Mouse (Mus musculus): ENCODE measurements at regions not wholly inside any gene's neighbourhood (a gene's known extent, or its start where the extent isn't known, plus 50 kb on each side); places are given as distances from the start of the nearest gene placed in this dataset.
"Not testable (repeated sequence)": the region's sequence is repeated elsewhere in the genome, so short reads cannot be mapped to it uniquely, and the experiment has no call there.

GRCm38 (mm10) chr2:168393341-168393740 is 111.8 kb upstream of the Kcng1 start:
- H3K4me1 ChIP-seq (replicated peaks; ENCODE audit: low read depth, low read length): peaks cover 19% of the 10 kb centered on the region
- peaks cover 21% of the 10 kb centered on the region for H3K27me3 ChIP-seq (ENCODE audit: insufficient read depth, low read length)
- no peaks in the 10 kb centered on the region for H3K36me3 ChIP-seq (ENCODE audit: insufficient read depth, low read length)
- H3K4me3 ChIP-seq (replicated peaks; ENCODE audit: low read length): no peak overlapping the region
- TF ChIP-seq NANOG (IDR thresholded peaks at IDR 0.05; ENCODE audit: borderline replicate concordance, low read length): no peak
- no peak for TF ChIP-seq CTCF (conservative IDR thresholded peaks at IDR 0.05; ENCODE audit: low read length)
- no peak for TF ChIP-seq POU5F1 (IDR thresholded peaks at IDR 0.05; ENCODE audit: borderline replicate concordance, low read length)
- H3K9me3 ChIP-seq (ENCODE audit: low read length): peaks cover 6% of the 10 kb centered on the region

GRCm38 (mm10) chr2:168392171-168392570 is 110.6 kb upstream of the Kcng1 start:
- Histone ChIP-seq H3K27me3 (ENCODE audit: insufficient read depth, low read length) (peaks cover 25% of the 10 kb centered on the region), H3K4me1 (replicated peaks; ENCODE audit: low read depth, low read length) (peaks cover 19% of the 10 kb centered on the region)
- H3K4me3 ChIP-seq (replicated peaks; ENCODE audit: low read length); H3K9me3 ChIP-seq (ENCODE audit: low read length); H3K36me3 ChIP-seq (ENCODE audit: insufficient read depth, low read length): not testable (repeated sequence)

GRCm38 (mm10) chr2:168380606-168381005 is 99.1 kb upstream of the Kcng1 start:
- TF ChIP-seq NANOG (IDR thresholded peaks at IDR 0.05; ENCODE audit: borderline replicate concordance, low read length) (no peak), CTCF (conservative IDR thresholded peaks at IDR 0.05; ENCODE audit: low read length) (no peak), POU5F1 (IDR thresholded peaks at IDR 0.05; ENCODE audit: borderline replicate concordance, low read length) (no peak)
- H3K4me1 ChIP-seq (replicated peaks; ENCODE audit: low read depth, low read length): peaks cover 3% of the 10 kb centered on the region; the same call in 1 of the 2 replicates
- H3K4me3 ChIP-seq (replicated peaks; ENCODE audit: low read length): no peak overlapping the region
- H3K9me3 ChIP-seq (ENCODE audit: low read length): peaks cover 24% of the 10 kb centered on the region
- peaks cover 11% of the 10 kb centered on the region for H3K27me3 ChIP-seq (ENCODE audit: insufficient read depth, low read length)
- no peaks in the 10 kb centered on the region for H3K36me3 ChIP-seq (ENCODE audit: insufficient read depth, low read length)

GRCm38 (mm10) chr2:168372356-168372755 is 90.8 kb upstream of the Kcng1 start:
- TF ChIP-seq NANOG (IDR thresholded peaks at IDR 0.05; ENCODE audit: borderline replicate concordance, low read length): no peak
- no peak for TF ChIP-seq POU5F1 (IDR thresholded peaks at IDR 0.05; ENCODE audit: borderline replicate concordance, low read length)
- H3K9me3 ChIP-seq (ENCODE audit: low read length): peaks cover 36% of the 10 kb centered on the region
- no peaks in the 10 kb centered on the region for H3K4me1 ChIP-seq (replicated peaks; ENCODE audit: low read depth, low read length)
- H3K27me3 ChIP-seq (ENCODE audit: insufficient read depth, low read length): 0 out of 2 replicates have a peak, but pooled peaks cover 3% of the 10 kb centered on the region
- no peaks in the 10 kb centered on the region for H3K36me3 ChIP-seq (ENCODE audit: insufficient read depth, low read length)
- H3K4me3 ChIP-seq (replicated peaks; ENCODE audit: low read length): no peak overlapping the region

GRCm38 (mm10) chr2:168371245-168371644 is 89.7 kb upstream of the Kcng1 start:
- Histone ChIP-seq H3K36me3 (ENCODE audit: insufficient read depth, low read length) (no peaks in the 10 kb centered on the region), H3K9me3 (ENCODE audit: low read length) (peaks cover 28% of the 10 kb centered on the region), H3K4me3 (replicated peaks; ENCODE audit: low read length) (no peak overlapping the region), H3K4me1 (replicated peaks; ENCODE audit: low read depth, low read length) (no peaks in the 10 kb centered on the region), H3K27me3 (ENCODE audit: insufficient read depth, low read length) (no peaks in the 10 kb centered on the region)
- no peak for TF ChIP-seq POU5F1 (IDR thresholded peaks at IDR 0.05; ENCODE audit: borderline replicate concordance, low read length)
- TF ChIP-seq NANOG (IDR thresholded peaks at IDR 0.05; ENCODE audit: borderline replicate concordance, low read length): no peak
- TF ChIP-seq CTCF (conservative IDR thresholded peaks at IDR 0.05; ENCODE audit: low read length): no peak

- Histone ChIP-seq H3K4me1 (replicated peaks; ENCODE audit: low read depth, low read length) (peaks cover 2% of the 10 kb centered on the region; the same call in 1 of the 2 replicates), H3K27me3 (ENCODE audit: insufficient read depth, low read length) (peaks cover 2% of the 10 kb centered on the region; the same call in 1 of the 2 replicates), H3K9me3 (ENCODE audit: low read length) (peaks cover 2% of the 10 kb centered on the region; the same call in 1 of the 2 replicates), H3K4me3 (replicated peaks; ENCODE audit: low read length) (no peak overlapping the region), H3K36me3 (ENCODE audit: insufficient read depth, low read length) (no peaks in the 10 kb centered on the region)
- TF ChIP-seq POU5F1 (IDR thresholded peaks at IDR 0.05; ENCODE audit: borderline replicate concordance, low read length): no peak
- TF ChIP-seq NANOG (IDR thresholded peaks at IDR 0.05; ENCODE audit: borderline replicate concordance, low read length): no peak
- TF ChIP-seq CTCF (conservative IDR thresholded peaks at IDR 0.05; ENCODE audit: low read length): no peak
Measured at GRCm38 (mm10) chr2:168359200-168359599, 77.7 kb upstream of the Kcng1 start.

- peaks cover 2% of the 10 kb centered on the region; the same call in 1 of the 2 replicates for H3K4me1 ChIP-seq (replicated peaks; ENCODE audit: low read depth, low read length)
- H3K9me3 ChIP-seq (ENCODE audit: low read length): no peaks in the 10 kb centered on the region
- no peak overlapping the region for H3K4me3 ChIP-seq (replicated peaks; ENCODE audit: low read length)
- H3K27me3 ChIP-seq (ENCODE audit: insufficient read depth, low read length): peaks cover 2% of the 10 kb centered on the region; the same call in 1 of the 2 replicates
- no peaks in the 10 kb centered on the region for H3K36me3 ChIP-seq (ENCODE audit: insufficient read depth, low read length)
- TF ChIP-seq CTCF (conservative IDR thresholded peaks at IDR 0.05; ENCODE audit: low read length) (no peak), POU5F1 (IDR thresholded peaks at IDR 0.05; ENCODE audit: borderline replicate concordance, low read length) (no peak), NANOG (IDR thresholded peaks at IDR 0.05; ENCODE audit: borderline replicate concordance, low read length) (no peak)
Measured at GRCm38 (mm10) chr2:168358551-168358950, 77.0 kb upstream of the Kcng1 start.

GRCm38 (mm10) chr2:168357815-168358214 is 76.3 kb upstream of the Kcng1 start:
- TF ChIP-seq CTCF (conservative IDR thresholded peaks at IDR 0.05; ENCODE audit: low read length) (peak; percentile 17; the same call in 1 of the 2 replicates), POU5F1 (IDR thresholded peaks at IDR 0.05; ENCODE audit: borderline replicate concordance, low read length) (no peak), NANOG (IDR thresholded peaks at IDR 0.05; ENCODE audit: borderline replicate concordance, low read length) (no peak)

GRCm38 (mm10) chr2:168354397-168354796 is 72.9 kb upstream of the Kcng1 start:
- TF ChIP-seq POU5F1 (IDR thresholded peaks at IDR 0.05; ENCODE audit: borderline replicate concordance, low read length) (no peak), NANOG (IDR thresholded peaks at IDR 0.05; ENCODE audit: borderline replicate concordance, low read length) (no peak), CTCF (conservative IDR thresholded peaks at IDR 0.05; ENCODE audit: low read length) (no peak)
- H3K36me3 ChIP-seq (ENCODE audit: insufficient read depth, low read length): no peaks in the 10 kb centered on the region
- H3K27me3 ChIP-seq (ENCODE audit: insufficient read depth, low read length): peaks cover 12% of the 10 kb centered on the region; the same call in 1 of the 2 replicates
- H3K4me3 ChIP-seq (replicated peaks; ENCODE audit: low read length): no peak overlapping the region
- H3K9me3 ChIP-seq (ENCODE audit: low read length): no peaks in the 10 kb centered on the region
- H3K4me1 ChIP-seq (replicated peaks; ENCODE audit: low read depth, low read length): peaks cover 2% of the 10 kb centered on the region; the same call in 1 of the 2 replicates

More at GRCm38 (mm10) chr2:168357815-168358214, 76.3 kb upstream of the Kcng1 start:
- Histone ChIP-seq H3K4me1 (replicated peaks; ENCODE audit: low read depth, low read length) (peaks cover 2% of the 10 kb centered on the region; the same call in 1 of the 2 replicates), H3K9me3 (ENCODE audit: low read length) (no peaks in the 10 kb centered on the region), H3K4me3 (replicated peaks; ENCODE audit: low read length) (no peak overlapping the region), H3K36me3 (ENCODE audit: insufficient read depth, low read length) (no peaks in the 10 kb centered on the region), H3K27me3 (ENCODE audit: insufficient read depth, low read length) (peaks cover 2% of the 10 kb centered on the region; the same call in 1 of the 2 replicates)
